Comparison of ENCODE assay signal across 17 mouse cellular contexts in genomic region chr11:84825261-84825807, GRCm38 (mm10). TPM values are rescaled to one million over a fixed set of nuclear protein-coding genes. Genes with fewer than 3 reads are reported as not detected.
A peak's percentile ranks its signal among the peaks of the same experiment; 100 is the strongest.
DNase-seq lines count a peak whose midpoint lies in the region; ATAC-seq and TF ChIP-seq lines count a peak whose summit lies in the region.
"Had no signal": no experiment of that assay in that cellular context is flagged by ENCODE, and none has a peak within 500 bp of the region (broad histone marks: within the 10 kb centered on the region; RNA-seq: fewer than 3 reads in every experiment).

No protein-coding gene starts in this region.

- peak overlapping the region; percentile 58 for H3K4me3 ChIP-seq in gastrocnemius, adult 2 months
- H3K4me3 ChIP-seq in kidney, embryonic 15.5 days (replicated peaks): no peak overlapping the region
- peak overlapping the region; percentile 30 for H3K4me3 ChIP-seq in heart, embryonic 15.5 days
- peak overlapping the region; percentile 74 to 96 for H3K4me3 ChIP-seq in liver, embryonic 14.5 days (ENCODE audit: insufficient read depth in 1 of 2, low read depth in 2 of 2, low read length in 2 of 2)
- no peak overlapping the region for H3K4me3 ChIP-seq in thymus, adult 2 months (ENCODE audit: control insufficient read depth, insufficient read depth, low read length)
- H3K4me3 ChIP-seq: hindbrain, embryonic 10.5 days; midbrain, embryonic 12.5 days; neural tube, embryonic 15.5 days had no signal

- H3K36me3 ChIP-seq in kidney, embryonic 15.5 days: peaks cover 15% of the 10 kb centered on the region; the same call in 1 of the 2 replicates
- H3K36me3 ChIP-seq in heart, embryonic 15.5 days: peaks cover 17% of the 10 kb centered on the region
- H3K36me3 ChIP-seq in liver, embryonic 14.5 days (replicated peaks; ENCODE audit: control insufficient read depth, insufficient read depth, low read depth): peaks cover 76% of the 10 kb centered on the region
- H3K36me3 ChIP-seq in thymus, adult 2 months (ENCODE audit: control insufficient read depth, insufficient read depth, low read length): no peaks in the 10 kb centered on the region
- H3K36me3 ChIP-seq: neural tube, embryonic 15.5 days had no signal

- intact Hi-C loops in gastrocnemius, adult 2 months (cut with DNase I): no loop called here
- intact Hi-C loops in gastrocnemius, postnatal 36 days (cut with DNase I): no loop called here

- ATAC-seq in kidney, embryonic 15.5 days (replicated peaks; ENCODE audit: low FRiP score): no peak
- ATAC-seq in heart, embryonic 15.5 days (replicated peaks; ENCODE audit: insufficient number of reproducible peaks, insufficient read depth, low FRiP score, low read depth): no peak
- ATAC-seq in liver, embryonic 14.5 days (ENCODE audit: insufficient read depth): no peak
- ATAC-seq: forebrain, embryonic 16.5 days; Patski had no signal

- no peak overlapping the region for H3K4me2 ChIP-seq in kidney, embryonic 15.5 days
- H3K4me2 ChIP-seq in heart, embryonic 15.5 days: peak overlapping the region; percentile 87
- peak overlapping the region; percentile 97 for H3K4me2 ChIP-seq in liver, embryonic 14.5 days (ENCODE audit: low read depth)
- H3K4me2 ChIP-seq: midbrain, embryonic 12.5 days; neural tube, embryonic 15.5 days had no signal

- H3K9ac ChIP-seq in kidney, embryonic 15.5 days: no peak overlapping the region
- H3K9ac ChIP-seq in heart, embryonic 15.5 days: peak overlapping the region; percentile 48
- H3K9ac ChIP-seq in liver, embryonic 14.5 days (replicated peaks): peak overlapping the region; percentile 99
- H3K9ac ChIP-seq: midbrain, embryonic 12.5 days; neural tube, embryonic 15.5 days had no signal

- no peaks in the 10 kb centered on the region for H3K27me3 ChIP-seq in kidney, embryonic 15.5 days
- H3K27me3 ChIP-seq in heart, embryonic 15.5 days: no peaks in the 10 kb centered on the region
- no peaks in the 10 kb centered on the region for H3K27me3 ChIP-seq in liver, embryonic 14.5 days (ENCODE audit: control insufficient read depth, insufficient read depth, low read length)
- no peaks in the 10 kb centered on the region for H3K27me3 ChIP-seq in thymus, adult 2 months (ENCODE audit: control insufficient read depth, insufficient read depth, low read length)
- H3K27me3 ChIP-seq: midbrain, embryonic 12.5 days; neural tube, embryonic 15.5 days; Patski had no signal

- TF ChIP-seq POLR2A in thymus, adult 2 months (IDR thresholded peaks at IDR 0.05; ENCODE audit: control insufficient read depth, extremely low read depth, insufficient read depth, low read length, poor library complexity): no peak

- H3K9me3 ChIP-seq in kidney, embryonic 15.5 days (replicated peaks): no peaks in the 10 kb centered on the region
- H3K9me3 ChIP-seq in heart, embryonic 15.5 days (replicated peaks): no peaks in the 10 kb centered on the region
- H3K9me3 ChIP-seq in liver, embryonic 14.5 days (ENCODE audit: control insufficient read depth, low read length): no peaks in the 10 kb centered on the region
- H3K9me3 ChIP-seq: hindbrain, embryonic 10.5 days; midbrain, embryonic 12.5 days; neural tube, embryonic 15.5 days had no signal

- H3K27ac ChIP-seq in gastrocnemius, adult 2 months: peak overlapping the region; percentile 98
- no peak overlapping the region for H3K27ac ChIP-seq in kidney, embryonic 15.5 days
- H3K27ac ChIP-seq in heart, embryonic 15.5 days: peak overlapping the region; percentile 96
- H3K27ac ChIP-seq in liver, embryonic 14.5 days: peak overlapping the region; percentile 99
- H3K27ac ChIP-seq in thymus, adult 2 months (ENCODE audit: control insufficient read depth, insufficient read depth, low read length): no peak overlapping the region
- H3K27ac ChIP-seq: hindbrain, embryonic 10.5 days; macrophage; midbrain, embryonic 12.5 days; neural tube, embryonic 15.5 days had no signal

- peaks cover 14% of the 10 kb centered on the region for H3K4me1 ChIP-seq in kidney, embryonic 15.5 days
- H3K4me1 ChIP-seq in heart, embryonic 15.5 days (replicated peaks): peaks cover 62% of the 10 kb centered on the region
- peaks cover 44 to 63% of the 10 kb centered on the region in 2 experiments for H3K4me1 ChIP-seq in liver, embryonic 14.5 days (replicated peaks; ENCODE audit: control insufficient read depth in 2 of 2, insufficient read depth in 2 of 2, low read length in 1 of 2)
- peaks cover 15% of the 10 kb centered on the region for H3K4me1 ChIP-seq in thymus, adult 2 months (replicated peaks; ENCODE audit: control insufficient read depth, insufficient read depth, low read length)

- no peak for TF ChIP-seq CTCF in gastrocnemius, adult 2 months (IDR thresholded peaks at IDR 0.05)
- TF ChIP-seq CTCF in liver, embryonic 14.5 days (IDR thresholded peaks at IDR 0.05; ENCODE audit: low read depth): no peak
- TF ChIP-seq CTCF in thymus, adult 2 months (IDR thresholded peaks at IDR 0.05; ENCODE audit: borderline replicate concordance, control insufficient read depth, extremely low read depth, insufficient read depth, low read length, poor library complexity): no peak

- DNase-seq in gastrocnemius, adult 2 months: peak; percentile 26
- no peak for DNase-seq in gastrocnemius, postnatal 36 days
- DNase-seq in kidney, adult 11 months: peak; percentile 23
- DNase-seq in liver, embryonic 14.5 days (ENCODE audit: low read depth in 3 of 3, low spot score in 3 of 3): no peak
- DNase-seq in adrenal gland, postnatal 25 days: no peak
- no peak for DNase-seq in thymus, adult 2 months
- DNase-seq: B cell, adult 2 months; kidney, postnatal 36 days; thymus, adult 18-20 months had no signal

- no peak for TF ChIP-seq EP300 in liver, embryonic 14.5 days (IDR thresholded peaks at IDR 0.05; ENCODE audit: low read depth)

- WGBS in kidney, embryonic 15.5 days: 84% methylated on average over 10 of the region's 10 CpGs
- WGBS in heart, embryonic 15.5 days: 78% methylated on average over 10 of the region's 10 CpGs
- 83% methylated on average over 10 of the region's 10 CpGs for WGBS in liver, embryonic 14.5 days (ENCODE audit: insufficient replicate concordance)
- WGBS in thymus, adult 2 months: 96% methylated on average over 10 of the region's 10 CpGs

RNA-seq across cellular contexts. Expression of gene Dhrs11, which starts 3.5 kb away (rescaled TPM):
- 10 to 100 TPM; 34.5 to 36.6 TPM for total RNA-seq in gastrocnemius, adult 2 months (2021)
- 10 to 100 TPM; 30.6 to 33.4 TPM for total RNA-seq in gastrocnemius, postnatal 36 days (2021)
- polyA plus RNA-seq in kidney, embryonic 15.5 days (2015; fragmentation: Nextera tagmentation; extraction: Ambion mirVana): 11.6 and 15.7 TPM in 2 replicates
- polyA plus RNA-seq in heart, embryonic 15.5 days (2015; fragmentation: Nextera tagmentation; extraction: Ambion mirVana): 59.0 and 62.3 TPM in 2 replicates
- 210 and 211 TPM in 2 replicates for polyA plus RNA-seq in liver, embryonic 14.5 days (2012; rRNA removed)
- polyA plus RNA-seq in liver, embryonic 14.5 days (2014; fragmentation: Nextera tagmentation; extraction: Ambion mirVana): 201 and 216 TPM in 2 replicates
- total RNA-seq in adrenal gland, postnatal 25 days (2021): 49.8 and 56.3 TPM in 2 replicates
- polyA plus RNA-seq in thymus, adult 2 months (2012; rRNA removed): 19.0 and 26.4 TPM in 2 replicates

RNA-seq across cellular contexts. Expression of gene Mrm1, which starts 6.0 kb away (rescaled TPM):
- 1 to 10 TPM; 7.7 to 9.1 TPM for total RNA-seq in gastrocnemius, adult 2 months (2021)
- 1 to 10 TPM; 6.0 to 8.9 TPM for total RNA-seq in gastrocnemius, postnatal 36 days (2021)
- 10.0 and 13.7 TPM in 2 replicates for polyA plus RNA-seq in kidney, embryonic 15.5 days (2015; fragmentation: Nextera tagmentation; extraction: Ambion mirVana)
- polyA plus RNA-seq in heart, embryonic 15.5 days (2015; fragmentation: Nextera tagmentation; extraction: Ambion mirVana): 19.7 and 22.5 TPM in 2 replicates
- polyA plus RNA-seq in liver, embryonic 14.5 days (2012; rRNA removed): 19.7 and 32.5 TPM in 2 replicates
- polyA plus RNA-seq in liver, embryonic 14.5 days (2014; fragmentation: Nextera tagmentation; extraction: Ambion mirVana): 12.0 and 13.2 TPM in 2 replicates
- total RNA-seq in adrenal gland, postnatal 25 days (2021): 16.9 and 21.8 TPM in 2 replicates
- 13.5 and 15.1 TPM in 2 replicates for polyA plus RNA-seq in thymus, adult 2 months (2012; rRNA removed)

RNA-seq across cellular contexts. Expression of gene Ggnbp2, which starts 45.3 kb away (rescaled TPM):
- 10 to 100 TPM; 35.5 to 45.7 TPM for total RNA-seq in gastrocnemius, adult 2 months (2021)
- 10 to 100 TPM; 30.6 to 40.6 TPM for total RNA-seq in gastrocnemius, postnatal 36 days (2021)
- 66.2 and 68.1 TPM in 2 replicates for polyA plus RNA-seq in kidney, embryonic 15.5 days (2015; fragmentation: Nextera tagmentation; extraction: Ambion mirVana)
- 47.2 and 53.1 TPM in 2 replicates for polyA plus RNA-seq in heart, embryonic 15.5 days (2015; fragmentation: Nextera tagmentation; extraction: Ambion mirVana)
- polyA plus RNA-seq in liver, embryonic 14.5 days (2012; rRNA removed): 37.4 and 63.7 TPM in 2 replicates
- polyA plus RNA-seq in liver, embryonic 14.5 days (2014; fragmentation: Nextera tagmentation; extraction: Ambion mirVana): 48.5 and 52.9 TPM in 2 replicates
- total RNA-seq in adrenal gland, postnatal 25 days (2021): 85.3 and 91.7 TPM in 2 replicates
- 44.6 and 48.6 TPM in 2 replicates for polyA plus RNA-seq in thymus, adult 2 months (2012; rRNA removed)

RNA-seq across cellular contexts. Expression of gene Myo19, which starts 54.6 kb away (rescaled TPM):
- 1 to 10 TPM; 3.1 to 4.6 TPM for total RNA-seq in gastrocnemius, adult 2 months (2021)
- 1 to 10 TPM; 1.9 to 3.6 TPM for total RNA-seq in gastrocnemius, postnatal 36 days (2021)
- polyA plus RNA-seq in kidney, embryonic 15.5 days (2015; fragmentation: Nextera tagmentation; extraction: Ambion mirVana): 11.1 and 12.3 TPM in 2 replicates
- 5.4 and 6.7 TPM in 2 replicates for polyA plus RNA-seq in heart, embryonic 15.5 days (2015; fragmentation: Nextera tagmentation; extraction: Ambion mirVana)
- 6.5 and 6.8 TPM in 2 replicates for polyA plus RNA-seq in liver, embryonic 14.5 days (2012; rRNA removed)
- polyA plus RNA-seq in liver, embryonic 14.5 days (2014; fragmentation: Nextera tagmentation; extraction: Ambion mirVana): 3.9 and 4.7 TPM in 2 replicates
- total RNA-seq in adrenal gland, postnatal 25 days (2021): 14.5 and 15.9 TPM in 2 replicates
- 14.0 and 14.5 TPM in 2 replicates for polyA plus RNA-seq in thymus, adult 2 months (2012; rRNA removed)

RNA-seq across cellular contexts. Expression of gene Pigw, which starts 54.8 kb away (rescaled TPM):
- 1 to 10 TPM; 5.1 to 5.3 TPM for total RNA-seq in gastrocnemius, adult 2 months (2021)
- 1 to 10 TPM; 4.0 to 5.5 TPM for total RNA-seq in gastrocnemius, postnatal 36 days (2021)
- 3.7 and 4.9 TPM in 2 replicates for polyA plus RNA-seq in kidney, embryonic 15.5 days (2015; fragmentation: Nextera tagmentation; extraction: Ambion mirVana)
- 2.4 and 2.5 TPM in 2 replicates for polyA plus RNA-seq in heart, embryonic 15.5 days (2015; fragmentation: Nextera tagmentation; extraction: Ambion mirVana)
- polyA plus RNA-seq in liver, embryonic 14.5 days (2012; rRNA removed): 3.3 and 4.1 TPM in 2 replicates
- 1.2 and 1.4 TPM in 2 replicates for polyA plus RNA-seq in liver, embryonic 14.5 days (2014; fragmentation: Nextera tagmentation; extraction: Ambion mirVana)
- 10.5 and 11.8 TPM in 2 replicates for total RNA-seq in adrenal gland, postnatal 25 days (2021)
- polyA plus RNA-seq in thymus, adult 2 months (2012; rRNA removed): 2.5 and 3.7 TPM in 2 replicates

Comparison
In these comparisons a context has a peak if more than half of its experiments do, and no peak if none do; other contexts are left out.
1. DNase-seq: peak in gastrocnemius, adult 2 months (single experiment) and kidney, adult 11 months (single experiment); none in gastrocnemius, postnatal 36 days (0 of 2), liver, embryonic 14.5 days (0 of 3), adrenal gland, postnatal 25 days (single experiment) and thymus, adult 2 months (single experiment).
2. H3K27ac ChIP-seq: peak in gastrocnemius, adult 2 months (single experiment), heart, embryonic 15.5 days (single experiment) and liver, embryonic 14.5 days (single experiment); none in kidney, embryonic 15.5 days (single experiment) and thymus, adult 2 months (single experiment).
3. H3K4me3 ChIP-seq: peak in gastrocnemius, adult 2 months (single experiment), heart, embryonic 15.5 days (single experiment) and liver, embryonic 14.5 days (2 of 2); none in kidney, embryonic 15.5 days (single experiment) and thymus, adult 2 months (single experiment).